Mouse (Mus musculus) 416B (cell line): ENCODE measurements around the gene Gnat1.

Experiments
- DNase-seq: peaks from one replicate; pipeline ENCODE4 v3.0.0; 2011; ENCODE audit warnings: low read depth

Gnat1 gene

GRCm38 (mm10) chr9:107700114-107700571 lies 20.6 kb upstream of the Gnat1 start:
- DNase-seq: no peak

DNA sequence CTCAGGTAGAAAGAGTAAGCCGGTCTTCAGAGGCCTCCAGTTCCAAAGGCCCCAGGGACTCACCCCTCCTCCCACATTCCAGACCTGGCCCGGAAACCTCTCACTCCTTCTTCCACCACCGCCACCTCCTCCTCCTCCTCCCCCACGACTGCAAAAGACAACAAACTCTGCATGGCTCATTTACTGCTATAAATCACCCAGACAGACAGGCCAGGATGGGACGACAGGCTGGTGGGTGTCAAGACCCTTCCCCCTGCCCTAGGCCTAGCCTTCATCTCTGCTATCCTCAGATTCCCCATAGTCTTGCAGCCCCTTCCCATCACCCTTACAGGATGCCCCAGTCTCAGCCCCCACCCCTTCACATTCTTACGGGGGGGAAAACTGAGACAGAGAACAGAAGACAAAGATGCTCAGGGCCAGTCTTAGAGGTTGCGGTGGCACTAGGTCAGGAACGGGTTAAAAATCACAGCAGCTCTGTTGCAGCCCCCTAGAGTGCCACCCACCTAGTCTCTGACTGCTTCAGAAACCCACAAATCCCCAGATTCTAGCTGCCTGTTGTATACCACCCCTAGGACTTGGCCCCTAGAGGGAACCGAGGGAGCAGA lies 20.0 kb upstream of the Gnat1 start:
- no peak for DNase-seq

GRCm38 (mm10) chr9:107698611-107699190 lies 19.2 kb upstream of the Gnat1 start:
- DNase-seq: no peak

DNA sequence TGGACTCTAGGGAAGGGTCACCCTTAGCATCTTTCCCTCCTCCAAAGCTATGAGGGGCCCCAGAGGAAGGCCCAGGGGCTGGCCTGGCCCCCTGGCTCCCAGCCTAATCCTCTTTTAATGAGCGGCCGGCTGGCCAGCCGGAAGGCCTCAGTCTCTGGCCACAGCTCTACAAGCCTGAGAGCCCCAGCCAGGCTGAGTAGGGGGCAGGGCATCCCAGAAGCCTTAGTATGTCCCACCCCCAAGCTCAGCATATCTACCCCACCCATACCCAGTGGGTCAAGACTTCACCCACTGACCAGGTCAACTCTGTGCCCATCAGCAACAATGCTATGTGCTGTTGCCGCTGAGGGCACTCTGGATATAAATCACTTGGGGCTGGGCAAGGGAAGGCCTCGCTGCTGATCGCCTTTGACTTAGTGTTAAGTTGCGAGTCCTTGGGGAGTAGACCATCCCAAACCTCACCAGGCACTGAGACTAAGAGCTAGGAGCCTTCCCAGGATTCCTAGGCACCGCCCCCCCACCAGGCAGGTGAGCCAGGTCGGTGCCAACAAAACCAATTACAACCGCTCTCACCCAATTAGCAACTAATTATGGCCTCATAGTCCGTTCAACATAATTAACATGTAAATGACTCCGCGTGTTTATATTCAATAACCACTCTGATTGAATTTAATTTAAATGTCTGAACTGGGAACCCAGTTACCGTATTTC lies 18.5 kb upstream of the Gnat1 start:
- DNase-seq: no peak

GRCm38 (mm10) chr9:107696845-107697610 lies 17.5 kb upstream of the Gnat1 start:
- DNase-seq: no peak

- no peak for DNase-seq
Measured at GRCm38 (mm10) chr9:107696106-107696479, 16.6 kb upstream of the Gnat1 start.

- DNase-seq: no peak
Measured at GRCm38 (mm10) chr9:107695441-107696105, 16.1 kb upstream of the Gnat1 start.

GRCm38 (mm10) chr9:107694627-107695026 lies 15.1 kb upstream of the Gnat1 start:
- DNase-seq: no peak

- DNase-seq: no peak
Measured at GRCm38 (mm10) chr9:107693433-107693987, 14.0 kb upstream of the Gnat1 start.

DNA sequence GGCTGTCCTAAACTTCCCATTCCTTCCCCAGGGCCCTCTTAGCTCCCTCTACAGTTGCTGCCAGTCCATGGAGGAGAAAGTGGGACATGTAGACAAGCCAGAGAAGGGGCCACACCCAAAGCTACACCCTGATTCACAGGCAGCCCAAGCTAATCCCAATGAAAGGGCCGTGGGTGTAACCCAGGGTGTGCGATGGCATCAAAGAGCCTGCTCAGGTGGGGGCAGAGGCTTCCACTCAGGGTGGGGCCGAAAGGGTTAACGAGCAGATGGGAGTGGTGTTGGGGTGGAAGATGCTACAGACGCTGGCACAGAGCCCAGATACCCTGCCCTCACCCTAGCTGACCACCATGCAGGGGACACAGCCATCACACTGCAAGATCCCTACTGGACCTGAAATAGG lies 13.3 kb upstream of the Gnat1 start:
- DNase-seq: no peak

DNA sequence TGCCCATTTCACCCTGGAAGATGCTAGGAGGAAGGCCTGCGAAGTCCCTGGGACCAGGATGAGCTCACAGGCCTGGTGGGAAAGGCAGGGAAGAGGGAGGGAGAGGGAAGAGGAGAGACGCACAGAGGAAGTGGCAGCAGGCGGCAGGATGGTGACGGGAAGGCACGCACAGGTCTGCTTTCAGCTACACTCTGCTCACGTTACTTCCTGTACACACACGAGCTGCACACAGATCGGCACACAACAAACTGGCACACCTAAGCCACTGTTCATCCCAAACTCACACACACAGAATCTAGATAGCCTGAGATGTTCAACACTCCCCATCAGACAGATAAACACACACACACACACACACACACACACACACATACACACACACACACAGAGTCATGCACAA lies 10.9 kb upstream of the Gnat1 start:
- DNase-seq: no peak

DNA sequence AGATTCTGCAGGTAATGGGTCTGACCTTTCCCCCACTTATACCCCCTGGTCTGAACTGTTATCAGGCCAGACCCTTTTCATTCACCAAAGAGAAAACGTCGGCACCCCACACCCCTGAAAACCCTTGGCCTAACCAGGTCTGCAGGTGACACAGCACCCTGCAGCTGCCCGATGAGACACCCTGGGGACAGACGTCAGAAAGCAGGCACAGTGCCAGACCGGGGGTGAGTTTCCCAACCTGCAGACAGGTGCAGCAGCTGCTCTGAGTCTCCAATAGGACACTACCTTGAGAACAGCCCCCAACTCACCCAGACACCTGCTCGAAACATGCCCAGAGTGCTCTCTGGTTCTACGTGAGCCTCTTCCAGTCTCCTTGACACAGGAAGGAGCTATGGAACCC lies 9.4 kb upstream of the Gnat1 start:
- no peak for DNase-seq

DNA sequence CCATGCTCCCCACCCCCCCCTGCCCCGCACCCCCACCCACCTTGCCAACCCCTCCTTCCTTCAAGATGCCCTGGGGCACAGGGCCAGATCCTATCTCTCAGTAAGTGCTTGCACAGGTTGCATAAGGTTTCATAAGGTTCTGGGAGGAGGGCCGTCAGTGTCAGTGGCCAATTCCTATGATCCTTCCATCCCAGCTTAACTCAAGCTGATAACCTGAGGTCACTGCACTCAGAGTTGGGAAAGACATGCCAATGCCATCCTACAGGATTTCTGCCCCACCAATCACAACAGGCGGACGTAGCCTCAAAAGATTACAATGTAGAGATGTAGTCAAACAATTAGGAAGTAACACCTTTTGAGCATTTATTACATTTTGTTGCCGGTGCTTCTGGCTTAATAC lies 8.9 kb upstream of the Gnat1 start:
- DNase-seq: no peak

DNA sequence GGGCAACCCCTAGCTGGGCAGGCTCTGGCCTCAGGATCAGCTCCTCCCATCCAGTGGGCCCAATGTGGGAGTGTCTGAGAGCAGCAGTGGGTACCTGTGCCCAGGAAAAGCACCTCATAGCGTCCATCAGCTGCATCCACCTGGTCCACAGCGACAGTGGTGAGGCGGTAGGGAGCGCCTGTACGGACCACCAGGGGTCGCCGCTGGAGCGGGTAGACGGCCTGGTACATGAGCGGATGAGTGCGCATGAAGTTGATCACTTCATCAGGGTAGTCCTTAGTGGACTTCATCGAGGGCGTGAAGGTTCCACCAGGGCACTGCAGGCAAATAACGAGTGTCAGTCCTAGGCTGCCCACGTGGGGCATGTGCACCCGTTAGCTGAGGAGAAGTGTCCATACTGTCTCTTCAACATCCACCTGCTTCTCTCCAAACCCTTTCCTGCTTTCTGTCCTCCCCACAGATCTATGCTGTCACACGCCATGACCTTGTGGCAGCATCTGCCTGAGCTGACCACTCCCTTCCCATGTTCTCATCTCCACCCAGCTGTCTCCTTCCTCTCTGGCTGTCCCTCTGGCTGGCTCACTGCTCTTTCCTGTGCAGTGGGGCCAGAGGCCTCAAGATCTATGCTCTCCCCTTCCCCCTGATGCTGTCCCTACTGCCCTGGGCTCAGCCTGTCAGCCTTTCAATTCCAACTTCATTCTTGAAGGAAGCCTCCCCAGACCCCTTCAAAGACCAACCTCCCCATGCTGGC lies 5.9 kb upstream of the Gnat1 start:
- peak; percentile 57 for DNase-seq

- DNase-seq: no peak
Measured at GRCm38 (mm10) chr9:107682405-107682804, 2.9 kb upstream of the Gnat1 start.

GRCm38 (mm10) chr9:107678861-107679260 lies 651 bp downstream of the Gnat1 start:
- no peak for DNase-seq

- peak; percentile 79 for DNase-seq
Measured at GRCm38 (mm10) chr9:107677819-107678526, 1.5 kb downstream of the Gnat1 start.

- peak; percentile 38 for DNase-seq
Measured at GRCm38 (mm10) chr9:107677091-107677784, 2.3 kb downstream of the Gnat1 start.

DNA sequence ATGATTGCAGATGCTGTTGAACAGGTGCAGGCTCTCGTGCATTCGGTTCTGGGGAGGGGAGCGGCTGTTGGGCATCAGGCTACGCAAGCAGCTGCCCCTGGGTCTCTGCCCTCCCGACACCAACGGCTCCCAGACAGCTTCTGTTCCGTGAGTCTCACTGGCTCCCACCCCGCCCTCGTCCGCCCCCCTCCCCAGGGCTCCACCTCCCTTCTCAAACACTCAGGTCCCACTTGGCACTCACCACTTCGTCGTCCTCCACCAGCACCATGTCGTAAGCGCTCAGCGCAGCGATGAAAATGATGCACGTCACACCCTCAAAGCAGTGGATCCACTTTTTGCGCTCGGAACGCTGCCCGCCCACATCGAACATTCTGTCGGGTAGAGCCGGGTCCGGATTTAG lies 3.2 kb downstream of the Gnat1 start:
- no peak for DNase-seq
